Mouse (Mus musculus) embryonic facial prominence, embryonic 11.5 days (tissue): Measurements from ENCODE around the gene Plin4. TPM values are rescaled to one million over a fixed set of nuclear protein-coding genes. Genes with fewer than 3 reads are reported as not detected.

Source experiments
- ATAC-seq: fragments of 200-750 bp; cut with Nextera tagmentation; replicated peaks from 2 replicates; pipeline ENCODE4 v1.8.0; 2017; ENCODE audit warnings: low read depth; ENCODE audit not compliant: insufficient number of reproducible peaks, low FRiP score, low TSS enrichment
- DNase-seq: peaks from one replicate; pipeline ENCODE4 v3.0.0-alpha.2; 2015; ENCODE audit warnings: low spot score
- H3K27ac ChIP-seq: fragments of 300-500 bp; sonication (generic); replicated peaks from 2 replicates; pipeline ENCODE4 v1.5.1; 2014; ENCODE audit warnings: mild to moderate bottlenecking, low read depth, low read length, control low read depth
- H3K27me3 ChIP-seq: fragments of 300-500 bp; sonication (generic); 2 replicates; pipeline ENCODE4 v1.6.1; 2014; ENCODE audit warnings: mild to moderate bottlenecking, low read length, moderate library complexity, mixed read lengths; ENCODE audit not compliant: control insufficient read depth, insufficient read depth
- H3K36me3 ChIP-seq: fragments of 300-500 bp; sonication (generic); replicated peaks from 2 replicates; pipeline ENCODE4 v1.6.1; 2014; ENCODE audit warnings: low read depth, mild to moderate bottlenecking, low read length, moderate library complexity, mixed read lengths; ENCODE audit not compliant: control insufficient read depth, insufficient read depth
- H3K4me1 ChIP-seq: fragments of 300-500 bp; sonication (generic); 2 replicates; pipeline ENCODE4 v1.6.1; 2014; ENCODE audit warnings: low read length, mixed read lengths; ENCODE audit not compliant: control insufficient read depth, insufficient read depth
- H3K4me2 ChIP-seq: fragments of 300-500 bp; sonication (generic); 2 replicates; pipeline ENCODE4 v1.6.1; 2014; ENCODE audit warnings: low read depth, mild to moderate bottlenecking, control low read depth, low read length, moderate library complexity
- H3K4me3 ChIP-seq: fragments of 300-500 bp; sonication (generic); 2 replicates; pipeline ENCODE4 v1.5.1; 2014; ENCODE audit warnings: low read depth, low read length, control low read depth
- H3K9ac ChIP-seq: fragments of 300-500 bp; sonication (generic); replicated peaks from 2 replicates; pipeline ENCODE4 v1.6.1; 2014; ENCODE audit warnings: mild to moderate bottlenecking, control low read depth, low read length
- H3K9me3 ChIP-seq: fragments of 300-500 bp; sonication (generic); replicated peaks from 2 replicates; pipeline ENCODE4 v1.6.1; 2016; ENCODE audit warnings: mild to moderate bottlenecking, low read length, inconsistent platforms, mixed read lengths; ENCODE audit not compliant: control insufficient read depth
- WGBS: fragments of 180-500 bp; shearing (Covaris S2); extraction: QIAGEN DNeasy Blood & Tissue Kit; methylation state at CpG from one replicate; pipeline ENCODE4 v1.1.7; 2014; 5-methylcytosine and 5-hydroxymethylcytosine counted together
- polyA plus RNA-seq: library from polyadenylated mRNA; unstranded; fragments of >200 nt; fragmentation: Nextera tagmentation; extraction: Ambion mirVana; gene quantifications from 2 replicates; pipeline ENCODE4 v1.2.1, GENCODE M21; 2014

The Plin4 gene
- polyA plus RNA-seq, 1 experiment from 2014 or later: not detected

DNA sequence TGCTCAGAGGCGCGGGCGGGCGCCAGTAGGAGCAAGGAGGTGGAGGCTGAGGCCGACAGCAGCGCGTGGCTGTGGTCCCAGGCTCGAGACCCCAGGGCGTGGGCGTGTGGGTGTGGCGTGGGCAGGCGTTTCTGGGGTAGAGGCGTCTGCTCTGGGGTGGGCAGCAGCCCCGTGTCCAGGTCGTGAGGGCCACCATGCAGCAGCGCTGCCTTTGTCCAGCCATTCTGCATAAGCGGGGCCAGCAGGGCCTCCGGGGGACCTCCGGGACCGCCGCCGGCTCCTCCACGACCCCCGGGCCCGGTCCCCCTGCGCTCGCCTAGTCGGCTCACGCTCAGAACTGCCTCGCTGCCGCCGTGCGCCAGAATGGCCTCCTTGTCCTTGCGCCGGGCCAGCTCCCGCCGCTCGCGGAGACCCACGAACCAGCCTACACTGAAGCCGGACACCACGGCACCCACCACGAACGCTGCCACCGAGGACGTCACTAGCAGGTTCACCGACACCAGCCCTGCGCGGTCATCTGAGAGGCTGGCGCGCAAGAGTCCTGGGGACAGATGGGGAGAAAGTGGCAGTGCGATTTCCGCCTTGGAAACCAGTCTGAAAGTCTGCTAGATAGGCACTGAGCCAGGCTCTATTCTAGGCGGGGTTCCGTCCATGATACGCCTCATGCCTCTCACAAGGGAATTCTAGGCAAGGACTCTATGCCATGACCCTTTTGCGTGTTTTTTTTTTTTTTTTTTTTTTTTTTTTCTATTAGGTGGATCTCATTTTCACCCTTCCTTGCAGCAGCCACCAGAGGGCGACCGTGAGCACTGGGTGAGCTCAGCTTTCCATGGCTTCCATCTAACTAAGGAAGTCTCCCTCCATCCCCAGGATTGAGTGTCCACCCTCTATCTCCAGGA is 15.0 kb upstream of the Plin4 start:
- ATAC-seq (no peak), DNase-seq (peak; percentile 74)
- Histone ChIP-seq H3K27ac (no peak overlapping the region), H3K36me3 (no peaks in the 10 kb centered on the region), H3K4me1 (peaks cover 8% of the 10 kb centered on the region; the same call in 1 of the 2 replicates), H3K27me3 (peaks cover 43% of the 10 kb centered on the region), H3K9me3 (peaks cover 4% of the 10 kb centered on the region), H3K9ac (peak overlapping the region; percentile 64), H3K4me3 (peak overlapping the region; percentile 38), H3K4me2 (peak overlapping the region; percentile 76)
- 5% methylated on average over 59 of the region's 59 CpGs for WGBS

DNA sequence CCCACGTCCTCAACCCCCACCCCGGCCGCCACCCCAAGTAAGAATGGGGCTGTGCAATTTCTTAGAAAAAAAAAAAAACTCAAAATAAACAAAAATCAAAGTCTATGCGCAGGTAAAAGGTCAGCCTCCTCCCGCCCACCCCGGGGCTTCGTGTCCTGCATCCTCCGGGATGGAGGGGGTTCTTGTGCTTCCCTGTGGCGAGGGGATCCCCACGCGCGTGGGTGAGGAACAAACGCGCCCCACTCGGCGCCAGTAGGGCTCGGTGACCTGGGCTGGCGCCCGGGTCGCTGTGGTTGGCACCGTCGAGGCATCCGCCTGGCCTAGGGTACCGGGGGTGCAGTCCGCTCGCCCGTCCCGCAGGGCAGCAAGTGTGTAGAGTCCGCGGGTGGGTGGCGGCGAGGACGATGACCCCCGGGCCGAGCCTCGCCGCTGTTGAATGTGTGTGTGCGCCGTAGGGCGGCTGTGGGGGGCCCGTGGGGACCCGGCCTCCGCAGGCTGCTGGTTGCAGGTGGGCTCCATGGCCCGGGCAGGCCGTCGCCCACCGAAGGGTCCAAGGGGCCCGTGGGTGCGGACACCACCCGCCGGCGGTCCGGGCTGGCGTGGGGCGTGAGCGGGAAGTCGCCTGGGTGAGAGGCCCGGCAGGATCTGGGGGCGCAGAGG is 14.2 kb upstream of the Plin4 start:
- Histone ChIP-seq H3K4me3 (peak overlapping the region; percentile 38), H3K4me2 (peak overlapping the region; percentile 76), H3K4me1 (peaks cover 8% of the 10 kb centered on the region; the same call in 1 of the 2 replicates), H3K36me3 (no peaks in the 10 kb centered on the region), H3K27me3 (peaks cover 51% of the 10 kb centered on the region), H3K9me3 (peaks cover 4% of the 10 kb centered on the region), H3K27ac (no peak overlapping the region), H3K9ac (peak overlapping the region; percentile 64; the same call in 1 of the 2 replicates)
- no peak for ATAC-seq
- no peak for DNase-seq
- 40% methylated on average over 55 of the region's 59 CpGs for WGBS

DNA sequence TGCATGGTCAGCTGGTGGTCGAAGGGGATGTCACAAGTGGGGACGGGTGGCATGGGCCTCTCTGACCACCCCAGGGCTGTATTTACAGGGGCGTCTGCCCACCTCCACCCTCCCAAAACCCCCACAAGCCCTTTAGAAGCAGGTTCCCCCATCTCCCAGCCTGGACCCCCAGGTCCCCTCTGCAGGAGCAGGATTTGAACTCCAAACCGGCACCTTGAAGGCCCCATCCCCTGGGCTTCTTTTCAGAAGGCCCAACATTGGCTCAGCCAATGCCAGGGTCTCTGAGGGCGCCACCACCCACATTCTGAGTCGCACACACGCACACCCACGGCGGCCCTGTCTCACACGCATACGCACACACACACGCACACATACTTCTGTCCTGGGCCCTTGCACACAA is 13.6 kb upstream of the Plin4 start:
- Histone ChIP-seq H3K36me3 (no peaks in the 10 kb centered on the region), H3K9me3 (peaks cover 4% of the 10 kb centered on the region), H3K4me3 (no peak overlapping the region), H3K4me2 (no peak overlapping the region), H3K9ac (no peak overlapping the region), H3K27me3 (peaks cover 56% of the 10 kb centered on the region), H3K4me1 (peaks cover 8% of the 10 kb centered on the region; the same call in 1 of the 2 replicates), H3K27ac (no peak overlapping the region)
- WGBS: 89% methylated on average over 12 of the region's 12 CpGs
- DNase-seq: no peak
- ATAC-seq: no peak

DNA sequence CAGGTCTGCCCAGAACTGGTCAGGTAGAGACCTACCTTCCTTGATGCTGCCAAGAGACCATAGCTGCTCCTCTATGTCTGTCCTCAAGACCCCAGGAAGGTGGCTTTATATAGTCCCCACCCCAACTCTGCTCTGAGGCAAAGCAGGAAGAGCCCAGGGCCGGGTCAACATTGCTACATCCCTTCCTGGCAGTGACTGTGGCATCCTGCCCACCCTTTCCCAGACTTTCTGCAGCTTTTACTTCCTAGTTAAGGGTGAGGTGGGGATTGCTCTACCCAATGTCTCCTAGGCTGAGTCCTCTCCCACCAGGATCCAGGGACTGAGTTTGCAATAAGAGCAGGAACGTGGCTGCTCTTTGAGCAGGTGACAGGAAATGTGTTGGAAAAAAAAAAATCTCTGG is 12.2 kb upstream of the Plin4 start, which contains the start of gene Lrg1:
Lrg1 (minus strand) TSS at position 176 of the 400 bp plus-strand sequence.
- Histone ChIP-seq H3K4me2 (no peak within 1 kb of the TSS), H3K36me3 (no peaks in the 10 kb centered on the region), H3K9me3 (peaks cover 4% of the 10 kb centered on the region), H3K9ac (no peak within 1 kb of the TSS), H3K27ac (no peak within 1 kb of the TSS), H3K4me3 (no peak within 1 kb of the TSS), H3K27me3 (peaks cover 56% of the 10 kb centered on the region), H3K4me1 (peaks cover 8% of the 10 kb centered on the region; the same call in 1 of the 2 replicates)
- no peak for ATAC-seq
- WGBS: 66% methylated on average over 2 of the region's 2 CpGs
- DNase-seq: no peak

DNA sequence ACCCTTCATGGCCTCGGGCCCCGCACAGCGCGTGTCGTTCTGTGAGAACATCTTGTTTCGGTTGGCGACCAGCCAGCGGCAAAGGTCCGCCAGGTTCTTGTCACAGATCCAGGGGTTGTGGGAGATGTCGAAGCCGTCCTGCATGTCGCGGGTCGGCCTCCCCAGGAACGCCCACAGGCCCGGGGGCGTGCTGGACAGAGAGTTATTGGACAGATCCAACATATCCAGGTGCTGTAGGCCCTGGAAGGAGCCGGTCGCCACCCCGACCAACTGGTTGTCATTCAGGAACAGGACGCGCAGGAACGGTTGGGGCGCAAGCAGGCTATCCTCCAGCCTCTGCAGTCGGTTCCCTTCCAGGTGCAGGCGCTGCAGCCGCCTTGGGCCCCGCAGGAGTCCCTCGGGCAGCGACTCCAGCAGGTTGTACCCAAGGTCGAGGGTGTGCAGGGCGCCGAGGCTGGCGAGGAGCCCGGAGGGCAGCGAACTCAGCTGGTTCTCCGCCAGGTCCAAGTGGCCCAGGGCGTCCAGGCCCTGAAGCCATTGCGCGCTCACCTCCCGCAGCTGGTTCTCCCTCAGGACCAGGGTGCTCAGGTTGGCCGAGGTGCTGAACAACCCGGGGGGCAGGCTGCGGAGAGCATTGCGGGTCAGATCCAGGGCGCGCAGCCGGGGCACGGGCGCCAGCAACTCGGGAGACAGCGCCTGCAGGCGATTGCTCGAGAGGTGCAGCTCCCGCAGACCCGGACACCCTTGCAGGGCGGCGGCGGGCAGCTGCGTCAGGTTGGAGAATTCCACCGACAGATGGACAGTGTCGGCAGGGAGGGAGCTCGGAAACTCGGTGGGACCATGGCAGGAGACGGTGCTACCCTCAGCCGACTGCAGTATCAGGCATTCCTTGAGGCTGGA is 10.6 kb upstream of the Plin4 start:
- no peak overlapping the region for H3K4me3 ChIP-seq
- no peak overlapping the region for H3K9ac ChIP-seq
- WGBS: 7% methylated on average over 66 of the region's 66 CpGs
- H3K36me3 ChIP-seq: no peaks in the 10 kb centered on the region
- H3K4me2 ChIP-seq: no peak overlapping the region
- no peak for DNase-seq
- ATAC-seq: no peak
- no peak overlapping the region for H3K27ac ChIP-seq
- peaks cover 4% of the 10 kb centered on the region for H3K9me3 ChIP-seq
- H3K4me1 ChIP-seq: peaks cover 8% of the 10 kb centered on the region; the same call in 1 of the 2 replicates
- peaks cover 56% of the 10 kb centered on the region for H3K27me3 ChIP-seq

DNA sequence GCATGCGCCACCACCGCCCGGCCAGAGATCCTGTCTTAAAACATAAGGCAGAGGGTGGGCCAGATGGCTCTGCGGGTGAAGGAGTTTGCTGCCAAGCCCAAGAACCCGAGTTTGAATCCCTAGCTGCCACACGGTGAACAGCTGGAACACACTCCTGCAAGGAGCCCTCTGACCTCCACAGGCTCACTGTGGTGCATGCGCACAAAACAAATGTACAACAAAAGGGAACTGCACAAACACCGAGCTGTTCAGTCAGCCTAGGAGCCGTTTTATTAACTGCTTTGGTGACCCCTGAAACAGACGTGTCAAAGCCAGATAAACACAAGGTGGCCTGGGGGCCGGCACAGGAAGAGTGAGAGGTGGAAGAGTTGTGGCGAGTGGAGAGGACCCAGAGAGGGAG is 9.8 kb upstream of the Plin4 start:
- H3K36me3 ChIP-seq: no peaks in the 10 kb centered on the region

DNA sequence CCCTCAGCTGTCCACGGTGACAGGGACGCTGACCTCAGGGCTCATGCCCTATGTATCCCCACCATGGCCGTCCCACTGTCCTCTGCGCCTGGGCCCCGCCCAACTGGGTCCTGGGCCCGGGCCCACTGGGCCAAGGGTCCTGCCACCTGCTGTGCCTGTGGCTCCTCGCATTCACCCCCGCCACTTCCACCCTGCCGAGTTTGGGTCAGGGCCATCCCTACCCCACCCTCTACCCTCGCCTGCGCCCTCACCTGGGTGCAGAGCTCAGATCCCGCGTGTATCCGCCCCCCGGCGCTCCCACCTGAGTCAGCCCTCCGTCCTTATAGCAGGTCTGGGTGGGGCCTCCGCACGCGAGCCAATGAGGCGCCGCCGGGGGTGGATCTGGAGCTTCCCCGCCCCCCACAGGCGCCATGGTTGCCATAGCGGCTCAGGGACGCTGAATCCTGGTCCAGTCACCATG is 7.7 kb upstream of the Plin4 start, which contains the start of gene Plin5:
Plin5 (minus strand) TSS at position 346 of the 460 bp plus-strand sequence.
- Histone ChIP-seq H3K4me1 (peaks cover 3% of the 10 kb centered on the region; the same call in 1 of the 2 replicates), H3K36me3 (no peaks in the 10 kb centered on the region), H3K27me3 (peaks cover 35% of the 10 kb centered on the region), H3K9ac (no peak within 1 kb of the TSS), H3K9me3 (no peaks in the 10 kb centered on the region; the same call in none of the 2 replicates), H3K4me3 (peak within 1 kb of the TSS; percentile 19), H3K27ac (no peak within 1 kb of the TSS), H3K4me2 (peak within 1 kb of the TSS; percentile 57)
- 1% methylated on average over 27 of the region's 27 CpGs for WGBS
- ATAC-seq (no peak), DNase-seq (peak; percentile 70)

More for the DNA sequence above, 9.8 kb upstream of the Plin4 start:
- Histone ChIP-seq H3K4me3 (no peak overlapping the region), H3K9ac (no peak overlapping the region), H3K27me3 (peaks cover 52% of the 10 kb centered on the region), H3K27ac (no peak overlapping the region), H3K4me1 (peaks cover 8% of the 10 kb centered on the region; the same call in 1 of the 2 replicates), H3K4me2 (no peak overlapping the region), H3K9me3 (peaks cover 4% of the 10 kb centered on the region)
- no peak for ATAC-seq
- WGBS: 42% methylated on average over 12 of the region's 12 CpGs
- no peak for DNase-seq
